Mouse (Mus musculus): ENCODE data around the gene Cdh3.

Gene Cdh3

GRCm38 (mm10) chr8:106510365-106510975, at the start of gene Cdh3:
TSS of gene Cdh3 (plus strand) at chr8:106510891.
- no peak for DNase-seq (ENCODE audit: low read depth, low spot score)

- DNase-seq (ENCODE audit: low read depth, low spot score): no peak
Observed at GRCm38 (mm10) chr8:106462131-106462530, 48.6 kb upstream of the Cdh3 start.

GRCm38 (mm10) chr8:106463795-106464194, 46.9 kb upstream of the Cdh3 start:
- no peak for DNase-seq (ENCODE audit: low read depth, low spot score)

- DNase-seq (ENCODE audit: low read depth, low spot score): no peak
Observed at GRCm38 (mm10) chr8:106469485-106469884, 41.2 kb upstream of the Cdh3 start.

- DNase-seq (ENCODE audit: low read depth, low spot score): no peak
Observed at GRCm38 (mm10) chr8:106474001-106474400, 36.7 kb upstream of the Cdh3 start.

GRCm38 (mm10) chr8:106500018-106500685, 10.5 kb upstream of the Cdh3 start, which contains the start of gene 6030452D12Rik:
TSS of gene 6030452D12Rik (plus strand) at chr8:106500522.
- DNase-seq (ENCODE audit: low read depth, low spot score): no peak

- DNase-seq (ENCODE audit: low read depth, low spot score): no peak
Observed at GRCm38 (mm10) chr8:106504241-106504640, 6.5 kb upstream of the Cdh3 start.

GRCm38 (mm10) chr8:106505328-106505965, 5.2 kb upstream of the Cdh3 start:
- DNase-seq (ENCODE audit: low read depth, low spot score): no peak

- DNase-seq (ENCODE audit: low read depth, low spot score): no peak
Observed at GRCm38 (mm10) chr8:106506106-106506505, 4.6 kb upstream of the Cdh3 start.

GRCm38 (mm10) chr8:106507761-106508331, 2.8 kb upstream of the Cdh3 start:
- no peak for DNase-seq (ENCODE audit: low read depth, low spot score)

GRCm38 (mm10) chr8:106508456-106508855, 2.2 kb upstream of the Cdh3 start:
- DNase-seq (ENCODE audit: low read depth, low spot score): no peak

- DNase-seq (ENCODE audit: low read depth, low spot score): no peak
Observed at GRCm38 (mm10) chr8:106509079-106509780, 1.5 kb upstream of the Cdh3 start.

GRCm38 (mm10) chr8:106511065-106511501, 392 bp downstream of the Cdh3 start:
- no peak for DNase-seq (ENCODE audit: low read depth, low spot score)

GRCm38 (mm10) chr8:106511531-106512041, 895 bp downstream of the Cdh3 start:
- no peak for DNase-seq (ENCODE audit: low read depth, low spot score)

GRCm38 (mm10) chr8:106512475-106513150, 1.9 kb downstream of the Cdh3 start:
- DNase-seq (ENCODE audit: low read depth, low spot score): no peak

GRCm38 (mm10) chr8:106515946-106516479, 5.3 kb downstream of the Cdh3 start:
- no peak for DNase-seq (ENCODE audit: low read depth, low spot score)

- DNase-seq (ENCODE audit: low read depth, low spot score): no peak
Observed at GRCm38 (mm10) chr8:106516581-106516980, 5.9 kb downstream of the Cdh3 start.

GRCm38 (mm10) chr8:106518763-106519162, 8.1 kb downstream of the Cdh3 start:
- DNase-seq (ENCODE audit: low read depth, low spot score): no peak

- DNase-seq (ENCODE audit: low read depth, low spot score): no peak
Observed at GRCm38 (mm10) chr8:106520578-106520977, 9.9 kb downstream of the Cdh3 start.

GRCm38 (mm10) chr8:106521845-106522244, 11.2 kb downstream of the Cdh3 start:
- no peak for DNase-seq (ENCODE audit: low read depth, low spot score)

GRCm38 (mm10) chr8:106526725-106527124, 16.0 kb downstream of the Cdh3 start:
- no peak for DNase-seq (ENCODE audit: low read depth, low spot score)
